Mouse (Mus musculus) liver, embryonic 14.5 days (tissue): ENCODE data around the gene Zfr2.

Source experiments
- CTCF ChIP-seq: IDR thresholded peaks from 2 replicates; pipeline ENCODE4 v1.5.1; 2016; ENCODE audit warnings: antibody characterized with exemption, low read depth, control low read depth
- EP300 ChIP-seq: IDR thresholded peaks from 2 replicates; pipeline ENCODE4 v1.6.1; 2016; ENCODE audit warnings: antibody characterized with exemption, low read depth

- TF ChIP-seq CTCF: no peak
- no peak for TF ChIP-seq EP300
Observed at GRCm38 (mm10) chr10:81184765-81185164, 48.2 kb upstream of the Zfr2 start.
